Mouse (Mus musculus): ENCODE data around the gene Rapgef1. TPM values are rescaled to one million over a fixed set of nuclear protein-coding genes. Genes with fewer than 3 reads are reported as not detected.

The Rapgef1 gene
- polyA plus RNA-seq, 1 experiment from 2014 or later: 13.6 TPM

DNA sequence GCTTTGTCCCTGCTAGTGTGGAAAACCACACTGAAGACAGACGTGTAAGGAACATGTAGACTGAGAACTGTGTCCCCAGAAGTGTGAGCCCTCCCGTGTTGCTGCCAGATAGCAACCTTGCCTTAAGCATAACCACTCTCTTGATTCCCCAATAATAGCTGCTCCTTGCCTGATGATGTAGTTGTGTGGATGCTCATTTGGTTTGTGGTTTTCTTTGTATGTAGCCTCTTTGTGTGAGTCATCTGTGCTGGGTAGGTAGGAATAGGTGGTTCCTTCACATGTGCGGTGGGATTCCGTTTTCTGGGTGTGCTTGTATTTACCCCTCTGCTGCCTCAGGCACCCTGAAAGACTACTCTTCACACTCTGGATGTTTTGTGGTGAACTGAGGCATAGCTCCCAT lies 49.4 kb downstream of the Rapgef1 start:
- no peak overlapping the region for H3K4me3 ChIP-seq (ENCODE audit: low read length)
- no peaks in the 10 kb centered on the region for H3K27me3 ChIP-seq (ENCODE audit: insufficient read depth, low read length)
- H3K36me3 ChIP-seq (ENCODE audit: insufficient read depth, low read length): no peaks in the 10 kb centered on the region
- peaks cover 40% of the 10 kb centered on the region for H3K4me1 ChIP-seq (ENCODE audit: insufficient read depth, low read length)
- no peak for ATAC-seq (ENCODE audit: low FRiP score, low TSS enrichment)
- 91% methylated on average over 4 of the region's 4 CpGs for WGBS
- H3K9ac ChIP-seq (replicated peaks; ENCODE audit: low read length): no peak overlapping the region
- no peaks in the 10 kb centered on the region for H3K9me3 ChIP-seq (ENCODE audit: low read length)
- H3K4me2 ChIP-seq (replicated peaks; ENCODE audit: low read depth, low read length): no peak overlapping the region
- no peak overlapping the region for H3K27ac ChIP-seq (ENCODE audit: low read length)

DNA sequence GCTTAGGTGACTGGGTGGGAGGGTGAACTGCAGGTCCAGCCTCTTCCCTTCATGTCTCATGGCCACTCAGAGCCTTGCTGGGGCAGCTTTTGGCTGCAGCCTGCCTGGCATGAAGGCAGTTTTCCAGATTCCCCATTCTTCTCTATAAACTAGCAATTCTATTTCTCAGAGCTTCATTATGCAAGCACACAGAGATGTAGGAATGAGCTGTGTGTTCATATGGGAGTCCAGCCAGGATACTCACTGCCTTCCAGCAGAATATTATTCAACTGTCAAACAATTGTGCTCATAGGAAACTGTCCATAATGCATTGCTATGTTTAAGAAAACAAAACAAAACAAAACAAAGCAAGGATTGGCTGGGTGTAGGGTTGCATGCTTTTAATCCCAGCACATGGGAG lies 50.2 kb downstream of the Rapgef1 start:
- Histone ChIP-seq H3K27me3 (ENCODE audit: insufficient read depth, low read length) (no peaks in the 10 kb centered on the region), H3K36me3 (ENCODE audit: insufficient read depth, low read length) (no peaks in the 10 kb centered on the region), H3K4me2 (replicated peaks; ENCODE audit: low read depth, low read length) (no peak overlapping the region), H3K4me1 (ENCODE audit: insufficient read depth, low read length) (peaks cover 39% of the 10 kb centered on the region), H3K9ac (replicated peaks; ENCODE audit: low read length) (no peak overlapping the region), H3K4me3 (ENCODE audit: low read length) (no peak overlapping the region), H3K27ac (ENCODE audit: low read length) (peak overlapping the region; percentile 22; the same call in 1 of the 2 replicates), H3K9me3 (ENCODE audit: low read length) (no peaks in the 10 kb centered on the region)
- ATAC-seq (ENCODE audit: low FRiP score, low TSS enrichment): no peak

DNA sequence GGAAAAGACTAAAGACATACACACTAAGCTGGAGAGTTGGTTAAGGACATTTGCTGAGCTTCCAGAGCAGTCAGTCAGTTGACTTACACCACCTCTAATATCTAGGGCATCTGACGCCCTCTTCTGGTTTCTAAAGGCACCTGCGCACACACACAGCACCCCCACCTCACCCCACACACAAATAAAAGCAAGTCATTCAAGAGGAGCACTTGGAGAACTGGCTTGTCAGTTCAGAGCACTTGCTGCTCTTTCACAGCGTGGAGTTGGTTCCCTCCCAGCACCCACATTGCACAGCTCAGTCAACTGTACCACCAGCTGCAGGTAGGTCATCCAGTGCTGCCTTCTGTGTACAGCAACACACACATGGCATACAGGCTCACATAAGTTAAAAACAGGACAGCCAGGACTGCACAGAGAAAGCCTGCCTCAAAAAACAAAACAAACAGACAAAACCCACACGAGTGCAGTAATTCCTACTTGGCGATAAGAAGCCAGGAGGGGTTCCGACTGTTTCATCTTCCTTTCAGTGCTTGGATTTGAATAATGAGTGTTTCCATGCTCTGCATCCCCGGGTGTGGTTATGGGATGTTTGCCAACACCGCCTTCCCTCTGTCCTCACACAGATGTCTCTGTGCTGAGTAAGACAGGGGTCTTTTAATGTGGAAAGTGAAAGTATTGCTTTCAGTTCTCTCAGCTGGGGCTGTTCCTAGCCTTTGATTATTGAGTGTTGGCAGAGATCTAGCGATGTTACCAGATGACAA lies 50.9 kb downstream of the Rapgef1 start:
- H3K4me1 ChIP-seq (ENCODE audit: insufficient read depth, low read length): peaks cover 39% of the 10 kb centered on the region
- 0 out of 2 replicates have a peak overlapping the region, but pooled peaks have one; percentile 13 for H3K4me2 ChIP-seq (replicated peaks; ENCODE audit: low read depth, low read length)
- no peak overlapping the region for H3K4me3 ChIP-seq (ENCODE audit: low read length)
- no peaks in the 10 kb centered on the region for H3K27me3 ChIP-seq (ENCODE audit: insufficient read depth, low read length)
- WGBS: 58% methylated on average over 9 of the region's 9 CpGs
- H3K9me3 ChIP-seq (ENCODE audit: low read length): no peaks in the 10 kb centered on the region
- no peaks in the 10 kb centered on the region for H3K36me3 ChIP-seq (ENCODE audit: insufficient read depth, low read length)
- no peak for ATAC-seq (ENCODE audit: low FRiP score, low TSS enrichment)
- no peak overlapping the region for H3K9ac ChIP-seq (replicated peaks; ENCODE audit: low read length)
- H3K27ac ChIP-seq (ENCODE audit: low read length): peak overlapping the region; percentile 22; the same call in 1 of the 2 replicates

DNA sequence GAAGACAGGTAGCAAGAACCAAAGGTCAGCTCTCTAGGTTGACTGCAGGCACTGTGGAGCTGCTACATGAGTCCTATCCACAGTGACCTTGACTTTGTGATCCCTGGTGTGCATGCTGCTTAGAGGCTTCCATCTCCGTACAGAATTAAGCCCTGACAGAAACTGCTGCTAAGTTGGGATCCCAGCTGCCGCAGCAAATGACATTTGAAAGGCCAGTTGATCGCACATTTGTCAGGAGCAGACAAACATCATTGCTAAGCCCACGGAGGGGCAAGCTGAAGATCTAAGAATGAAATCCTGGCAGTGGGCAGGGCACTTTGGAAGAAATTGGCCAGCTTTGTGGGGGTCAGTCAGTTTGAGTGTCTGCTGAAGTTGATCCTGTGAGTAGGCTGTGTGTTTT lies 51.9 kb downstream of the Rapgef1 start:
- WGBS: 79% methylated on average over 4 of the region's 4 CpGs
- ATAC-seq (ENCODE audit: low FRiP score, low TSS enrichment): no peak
- Histone ChIP-seq H3K9me3 (ENCODE audit: low read length) (no peaks in the 10 kb centered on the region), H3K9ac (replicated peaks; ENCODE audit: low read length) (no peak overlapping the region), H3K27me3 (ENCODE audit: insufficient read depth, low read length) (no peaks in the 10 kb centered on the region), H3K36me3 (ENCODE audit: insufficient read depth, low read length) (no peaks in the 10 kb centered on the region), H3K4me1 (ENCODE audit: insufficient read depth, low read length) (peaks cover 37% of the 10 kb centered on the region), H3K4me3 (ENCODE audit: low read length) (no peak overlapping the region), H3K27ac (ENCODE audit: low read length) (no peak overlapping the region), H3K4me2 (replicated peaks; ENCODE audit: low read depth, low read length) (no peak overlapping the region)

DNA sequence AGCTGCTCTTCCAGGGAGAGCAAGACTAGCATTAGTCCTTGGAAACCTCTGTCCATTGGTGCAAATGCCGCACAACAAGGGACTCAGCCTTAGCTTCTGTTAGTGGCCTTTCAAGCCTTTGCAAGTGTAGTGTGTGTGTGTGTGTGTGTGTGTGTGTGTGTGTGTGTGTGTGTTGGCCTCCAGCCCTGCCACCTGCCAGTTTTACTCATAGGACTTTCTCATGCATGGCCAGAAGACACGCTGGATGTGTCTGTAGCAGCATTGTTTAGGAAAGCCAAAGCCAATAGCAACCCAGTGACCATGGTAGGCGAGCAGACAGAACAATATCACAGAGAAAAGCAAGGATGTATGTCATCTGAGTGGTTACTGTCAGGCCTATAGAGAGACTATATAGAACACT lies 52.3 kb downstream of the Rapgef1 start:
- WGBS: 92% methylated on average over 3 of the region's 3 CpGs
- no peak overlapping the region for H3K4me2 ChIP-seq (replicated peaks; ENCODE audit: low read depth, low read length)
- peaks cover 32% of the 10 kb centered on the region for H3K4me1 ChIP-seq (ENCODE audit: insufficient read depth, low read length)
- H3K9ac ChIP-seq (replicated peaks; ENCODE audit: low read length): no peak overlapping the region
- H3K27ac ChIP-seq (ENCODE audit: low read length): no peak overlapping the region
- no peak overlapping the region for H3K4me3 ChIP-seq (ENCODE audit: low read length)
- no peaks in the 10 kb centered on the region for H3K36me3 ChIP-seq (ENCODE audit: insufficient read depth, low read length)
- no peak for ATAC-seq (ENCODE audit: low FRiP score, low TSS enrichment)
- no peaks in the 10 kb centered on the region for H3K9me3 ChIP-seq (ENCODE audit: low read length)
- no peaks in the 10 kb centered on the region for H3K27me3 ChIP-seq (ENCODE audit: insufficient read depth, low read length)

DNA sequence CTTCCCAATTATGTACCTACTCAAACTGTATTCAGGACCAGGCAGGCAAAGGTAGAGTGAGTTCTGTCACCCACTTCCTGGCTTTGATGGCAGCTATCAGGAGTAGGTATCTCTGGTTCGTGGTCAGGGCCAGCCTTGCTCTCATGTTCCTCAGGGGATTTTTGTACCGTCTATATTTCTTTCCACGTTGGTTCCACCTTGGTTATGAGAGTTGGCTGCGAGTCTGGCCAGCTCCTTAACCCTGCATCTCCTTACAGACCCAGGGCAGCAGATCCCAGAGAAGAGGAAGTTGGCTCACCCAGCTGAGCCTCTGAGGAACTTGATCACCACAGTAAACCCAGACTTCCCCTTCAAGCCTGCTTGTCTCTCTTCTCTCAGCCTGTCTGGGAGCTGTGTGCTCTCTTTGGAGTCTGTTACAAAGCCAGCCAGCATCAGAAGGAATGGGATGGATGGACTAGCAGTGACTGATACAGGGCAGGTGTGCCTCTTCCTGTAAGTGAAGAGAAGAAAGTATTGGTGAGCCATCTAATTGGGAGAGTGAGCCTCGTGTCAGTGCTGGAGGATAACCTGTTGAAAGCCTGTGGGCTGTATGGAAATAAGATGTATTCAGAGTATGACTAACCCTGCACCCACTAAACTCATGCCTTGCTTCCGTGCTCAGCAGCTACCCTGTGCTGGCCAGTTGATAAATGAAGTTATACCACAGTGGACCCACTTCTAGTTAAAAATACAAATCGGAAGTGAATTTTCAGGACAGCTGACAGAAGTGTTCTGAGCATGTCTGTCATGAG lies 53.4 kb downstream of the Rapgef1 start:
- 71% methylated on average over 7 of the region's 7 CpGs for WGBS
- H3K27ac ChIP-seq (ENCODE audit: low read length): no peak overlapping the region

DNA sequence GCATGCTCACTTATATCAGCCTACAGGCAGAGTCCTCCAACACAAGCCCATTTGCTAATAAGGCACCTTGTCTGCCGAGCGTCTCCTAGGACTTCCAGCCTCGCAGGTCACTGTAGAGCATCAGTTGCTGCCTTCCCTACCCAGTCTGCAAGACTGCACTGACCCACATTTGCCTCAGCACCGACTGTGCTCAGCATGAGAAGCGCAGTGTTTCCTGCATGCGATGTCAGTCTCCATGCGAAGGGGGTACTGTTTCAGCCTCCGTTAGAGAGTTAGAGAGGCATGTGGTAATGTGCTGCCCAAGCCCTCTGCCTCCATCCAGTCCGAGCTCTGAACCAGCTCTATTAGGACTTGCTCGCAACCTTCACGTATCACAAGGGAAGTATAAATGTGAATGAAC lies 54.6 kb downstream of the Rapgef1 start:
- Histone ChIP-seq H3K9ac (replicated peaks; ENCODE audit: low read length) (no peak overlapping the region), H3K4me1 (ENCODE audit: insufficient read depth, low read length) (peaks cover 27% of the 10 kb centered on the region), H3K27me3 (ENCODE audit: insufficient read depth, low read length) (no peaks in the 10 kb centered on the region), H3K36me3 (ENCODE audit: insufficient read depth, low read length) (no peaks in the 10 kb centered on the region), H3K4me2 (replicated peaks; ENCODE audit: low read depth, low read length) (no peak overlapping the region), H3K27ac (ENCODE audit: low read length) (no peak overlapping the region), H3K4me3 (ENCODE audit: low read length) (no peak overlapping the region), H3K9me3 (ENCODE audit: low read length) (no peaks in the 10 kb centered on the region)
- WGBS: 79% methylated on average over 11 of the region's 11 CpGs
- ATAC-seq (ENCODE audit: low FRiP score, low TSS enrichment): no peak

More for the DNA sequence above, 53.4 kb downstream of the Rapgef1 start:
- Histone ChIP-seq H3K36me3 (ENCODE audit: insufficient read depth, low read length) (no peaks in the 10 kb centered on the region), H3K9me3 (ENCODE audit: low read length) (no peaks in the 10 kb centered on the region), H3K4me3 (ENCODE audit: low read length) (no peak overlapping the region), H3K4me1 (ENCODE audit: insufficient read depth, low read length) (peaks cover 28% of the 10 kb centered on the region), H3K27me3 (ENCODE audit: insufficient read depth, low read length) (no peaks in the 10 kb centered on the region), H3K9ac (replicated peaks; ENCODE audit: low read length) (no peak overlapping the region), H3K4me2 (replicated peaks; ENCODE audit: low read depth, low read length) (no peak overlapping the region)
- no peak for ATAC-seq (ENCODE audit: low FRiP score, low TSS enrichment)

DNA sequence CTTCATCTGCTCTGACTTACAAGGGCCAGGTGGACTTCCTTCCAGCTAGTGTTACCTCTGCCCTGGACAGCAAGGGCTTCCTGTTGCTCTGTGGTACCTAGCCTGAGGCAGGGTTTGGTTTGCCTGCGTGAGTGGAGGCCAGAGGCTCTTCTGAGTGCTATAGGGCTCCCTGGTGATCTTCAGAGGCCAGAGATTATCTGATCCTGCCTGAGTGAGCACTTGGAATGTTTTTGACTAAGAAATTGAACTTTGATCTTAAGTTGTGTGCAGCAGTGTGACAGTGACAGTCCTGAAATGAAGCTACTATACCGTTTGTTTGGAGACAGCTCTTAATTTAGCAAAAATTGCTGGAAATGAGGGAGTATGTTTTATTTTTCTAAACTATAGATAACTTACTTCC lies 55.0 kb downstream of the Rapgef1 start:
- no peak for ATAC-seq (ENCODE audit: low FRiP score, low TSS enrichment)
- Histone ChIP-seq H3K27me3 (ENCODE audit: insufficient read depth, low read length) (no peaks in the 10 kb centered on the region), H3K4me3 (ENCODE audit: low read length) (no peak overlapping the region), H3K9me3 (ENCODE audit: low read length) (no peaks in the 10 kb centered on the region), H3K36me3 (ENCODE audit: insufficient read depth, low read length) (no peaks in the 10 kb centered on the region; the same call in 1 of the 2 replicates), H3K4me2 (replicated peaks; ENCODE audit: low read depth, low read length) (no peak overlapping the region), H3K9ac (replicated peaks; ENCODE audit: low read length) (no peak overlapping the region), H3K27ac (ENCODE audit: low read length) (no peak overlapping the region), H3K4me1 (ENCODE audit: insufficient read depth, low read length) (peaks cover 24% of the 10 kb centered on the region)
- 48% methylated on average over 2 of the region's 2 CpGs for WGBS

DNA sequence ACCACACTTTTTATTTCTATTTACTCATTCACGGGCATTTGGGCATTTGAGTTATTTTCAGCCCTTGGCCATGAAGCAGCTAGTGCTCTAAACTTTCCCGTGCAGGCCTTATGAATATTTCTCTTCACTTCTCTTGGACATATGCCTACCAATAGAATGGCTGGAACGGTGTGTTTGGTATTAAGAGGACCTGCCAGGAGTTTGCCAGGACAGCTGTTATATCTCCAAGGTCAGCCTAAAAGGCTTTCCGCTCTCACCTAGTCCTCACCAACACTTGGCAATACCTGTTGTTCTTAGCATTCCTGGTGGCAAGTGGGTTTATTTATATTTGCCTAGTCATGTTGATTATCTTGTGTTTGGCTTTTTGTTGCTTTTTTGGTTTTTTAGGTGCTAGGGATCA lies 56.3 kb downstream of the Rapgef1 start:
- H3K4me2 ChIP-seq (replicated peaks; ENCODE audit: low read depth, low read length): no peak overlapping the region
- WGBS: 78% methylated on average over 4 of the region's 4 CpGs
- H3K36me3 ChIP-seq (ENCODE audit: insufficient read depth, low read length): no peaks in the 10 kb centered on the region; the same call in 1 of the 2 replicates
- H3K27me3 ChIP-seq (ENCODE audit: insufficient read depth, low read length): no peaks in the 10 kb centered on the region
- no peaks in the 10 kb centered on the region for H3K9me3 ChIP-seq (ENCODE audit: low read length)
- no peak overlapping the region for H3K4me3 ChIP-seq (ENCODE audit: low read length)
- no peak for ATAC-seq (ENCODE audit: low FRiP score, low TSS enrichment)
- H3K9ac ChIP-seq (replicated peaks; ENCODE audit: low read length): no peak overlapping the region
- H3K4me1 ChIP-seq (ENCODE audit: insufficient read depth, low read length): peaks cover 11% of the 10 kb centered on the region; the same call in 1 of the 2 replicates
- H3K27ac ChIP-seq (ENCODE audit: low read length): no peak overlapping the region

DNA sequence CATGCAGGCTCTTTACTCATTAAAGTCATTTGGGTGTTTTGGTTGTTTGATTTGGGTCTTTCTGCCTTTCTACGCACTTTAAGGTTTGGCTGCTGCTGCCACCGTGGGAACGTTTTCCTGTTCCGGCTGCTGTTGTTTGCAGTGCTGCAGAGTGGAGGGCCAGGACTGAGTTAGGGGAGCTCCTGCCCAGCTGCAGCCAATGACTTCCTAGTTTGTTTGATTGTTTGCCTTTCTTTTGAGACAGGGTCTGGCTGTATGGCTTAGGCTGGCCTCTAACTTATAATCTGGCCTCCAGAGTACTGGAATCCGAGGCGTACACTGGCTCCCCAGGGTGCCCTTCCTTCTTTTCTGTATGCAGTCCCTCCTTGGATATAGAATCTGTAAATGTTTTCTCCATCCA lies 57.0 kb downstream of the Rapgef1 start:
- no peak overlapping the region for H3K9ac ChIP-seq (replicated peaks; ENCODE audit: low read length)
- H3K36me3 ChIP-seq (ENCODE audit: insufficient read depth, low read length): no peaks in the 10 kb centered on the region; the same call in 1 of the 2 replicates
- H3K4me3 ChIP-seq (ENCODE audit: low read length): no peak overlapping the region
- WGBS: 62% methylated on average over 6 of the region's 6 CpGs
- no peak overlapping the region for H3K27ac ChIP-seq (ENCODE audit: low read length)
- no peak overlapping the region for H3K4me2 ChIP-seq (replicated peaks; ENCODE audit: low read depth, low read length)
- no peaks in the 10 kb centered on the region for H3K9me3 ChIP-seq (ENCODE audit: low read length)
- H3K4me1 ChIP-seq (ENCODE audit: insufficient read depth, low read length): peaks cover 10% of the 10 kb centered on the region; the same call in 1 of the 2 replicates
- ATAC-seq (ENCODE audit: low FRiP score, low TSS enrichment): no peak
- no peaks in the 10 kb centered on the region for H3K27me3 ChIP-seq (ENCODE audit: insufficient read depth, low read length)
